Mouse (Mus musculus): ENCODE measurements around the gene Mbd4. TPM values are rescaled to one million over a fixed set of nuclear protein-coding genes. Genes with fewer than 3 reads are reported as not detected.
A peak's percentile ranks its signal among the peaks of the same experiment; 100 is the strongest.

Mbd4 gene
- polyA plus RNA-seq, 1 experiment from 2014 or later, result 12.5 TPM

DNA sequence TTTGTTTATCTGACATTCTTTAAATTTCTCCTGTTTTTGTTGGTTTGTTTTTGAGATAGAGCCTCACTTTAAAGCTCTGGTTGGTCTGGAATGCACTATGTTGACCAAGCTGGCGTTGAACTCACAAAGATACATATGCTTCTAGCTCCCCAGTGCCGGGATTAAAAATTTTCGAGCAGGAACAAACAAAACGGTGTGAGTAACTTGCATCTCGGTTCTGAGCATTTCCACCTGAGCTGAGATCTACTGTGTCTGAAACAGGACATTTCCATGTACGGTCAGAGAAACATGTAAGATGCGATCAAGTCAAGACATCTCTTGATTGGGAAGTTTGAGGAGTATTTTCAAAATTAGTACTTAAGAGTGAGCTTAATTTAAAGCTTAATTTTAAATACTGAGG lies 814 bp upstream of the Mbd4 start:
- Histone ChIP-seq H3K27me3 (ENCODE audit: control insufficient read depth, insufficient read depth, low read length) (no peaks in the 10 kb centered on the region), H3K36me3 (ENCODE audit: control insufficient read depth, insufficient read depth) (no peaks in the 10 kb centered on the region), H3K4me1 (ENCODE audit: control insufficient read depth, insufficient read depth, low read length) (peaks cover 27% of the 10 kb centered on the region), H3K4me2 (ENCODE audit: low read depth, low read length) (peak overlapping the region; percentile 69), H3K9me3 (replicated peaks; ENCODE audit: control insufficient read depth, low read length) (no peaks in the 10 kb centered on the region), H3K9ac (ENCODE audit: low read length) (peak overlapping the region; percentile 70), H3K4me3 (ENCODE audit: low read length) (peak overlapping the region; percentile 73), H3K27ac (ENCODE audit: low read length) (peak overlapping the region; percentile 86)
- WGBS, result 42% methylated on average over 7 of the region's 7 CpGs
- no peak for ATAC-seq (replicated peaks; ENCODE audit: extremely low read depth, insufficient read depth, low FRiP score)

GRCm38 (mm10) chr6:115852446-115853090 lies 603 bp downstream of the Mbd4 start:
- H3K27me3 ChIP-seq (ENCODE audit: control insufficient read depth, insufficient read depth, low read length), result no peaks in the 10 kb centered on the region
- no peaks in the 10 kb centered on the region for H3K9me3 ChIP-seq (replicated peaks; ENCODE audit: control insufficient read depth, low read length)
- H3K4me2 ChIP-seq (ENCODE audit: low read depth, low read length), result peak overlapping the region; percentile 77
- no peak for ATAC-seq (replicated peaks; ENCODE audit: extremely low read depth, insufficient read depth, low FRiP score)
- WGBS, result 6% methylated on average over 20 of the region's 20 CpGs
- peak overlapping the region; percentile 73 for H3K4me3 ChIP-seq (ENCODE audit: low read length)
- H3K27ac ChIP-seq (ENCODE audit: low read length), result peak overlapping the region; percentile 89
- peak overlapping the region; percentile 76 for H3K9ac ChIP-seq (ENCODE audit: low read length)
- 0 out of 2 replicates have a peak, but pooled peaks cover 2% of the 10 kb centered on the region for H3K36me3 ChIP-seq (ENCODE audit: control insufficient read depth, insufficient read depth)
- H3K4me1 ChIP-seq (ENCODE audit: control insufficient read depth, insufficient read depth, low read length), result peaks cover 31% of the 10 kb centered on the region

DNA sequence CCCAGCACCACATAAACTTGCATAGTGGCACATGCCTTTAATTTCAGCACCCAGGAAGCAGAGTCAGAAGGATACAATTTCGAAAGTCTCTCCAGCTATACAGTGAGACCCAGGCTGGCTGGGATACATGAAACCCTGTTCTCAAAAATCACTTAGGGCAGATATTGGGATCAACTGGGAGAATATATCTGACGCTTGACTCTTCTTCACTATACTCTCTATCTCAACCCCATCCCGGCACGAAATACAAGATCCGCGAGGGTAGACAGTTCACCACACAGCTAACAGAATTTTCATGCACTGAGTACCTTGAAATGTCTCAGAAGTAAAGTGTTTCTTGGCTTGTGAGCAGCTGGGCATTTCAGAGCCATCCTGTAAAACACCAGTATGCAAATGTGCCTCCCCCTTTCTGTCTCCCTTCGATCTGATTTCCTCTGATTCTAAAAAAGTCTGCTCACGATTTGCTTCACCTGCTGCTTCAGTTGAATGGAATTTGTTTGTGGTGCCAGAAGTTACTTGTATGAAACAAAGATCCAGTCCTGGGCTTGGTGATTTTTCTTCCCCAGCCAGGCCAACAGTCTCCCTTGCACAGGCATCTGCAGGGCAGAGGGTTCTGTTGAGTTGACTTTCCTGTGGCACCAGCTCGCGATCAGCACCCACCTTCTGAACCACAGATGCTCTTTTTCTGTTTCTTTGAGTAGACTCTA lies 4.4 kb downstream of the Mbd4 start:
- Histone ChIP-seq H3K9me3 (replicated peaks; ENCODE audit: control insufficient read depth, low read length) (no peaks in the 10 kb centered on the region), H3K27ac (ENCODE audit: low read length) (no peak overlapping the region), H3K4me1 (ENCODE audit: control insufficient read depth, insufficient read depth, low read length) (peaks cover 19% of the 10 kb centered on the region), H3K4me3 (ENCODE audit: low read length) (no peak overlapping the region), H3K4me2 (ENCODE audit: low read depth, low read length) (no peak overlapping the region), H3K27me3 (ENCODE audit: control insufficient read depth, insufficient read depth, low read length) (no peaks in the 10 kb centered on the region), H3K9ac (ENCODE audit: low read length) (no peak overlapping the region), H3K36me3 (ENCODE audit: control insufficient read depth, insufficient read depth) (peaks cover 11% of the 10 kb centered on the region)
- no peak for ATAC-seq (replicated peaks; ENCODE audit: extremely low read depth, insufficient read depth, low FRiP score)
- WGBS, result 89% methylated on average over 10 of the region's 10 CpGs

DNA sequence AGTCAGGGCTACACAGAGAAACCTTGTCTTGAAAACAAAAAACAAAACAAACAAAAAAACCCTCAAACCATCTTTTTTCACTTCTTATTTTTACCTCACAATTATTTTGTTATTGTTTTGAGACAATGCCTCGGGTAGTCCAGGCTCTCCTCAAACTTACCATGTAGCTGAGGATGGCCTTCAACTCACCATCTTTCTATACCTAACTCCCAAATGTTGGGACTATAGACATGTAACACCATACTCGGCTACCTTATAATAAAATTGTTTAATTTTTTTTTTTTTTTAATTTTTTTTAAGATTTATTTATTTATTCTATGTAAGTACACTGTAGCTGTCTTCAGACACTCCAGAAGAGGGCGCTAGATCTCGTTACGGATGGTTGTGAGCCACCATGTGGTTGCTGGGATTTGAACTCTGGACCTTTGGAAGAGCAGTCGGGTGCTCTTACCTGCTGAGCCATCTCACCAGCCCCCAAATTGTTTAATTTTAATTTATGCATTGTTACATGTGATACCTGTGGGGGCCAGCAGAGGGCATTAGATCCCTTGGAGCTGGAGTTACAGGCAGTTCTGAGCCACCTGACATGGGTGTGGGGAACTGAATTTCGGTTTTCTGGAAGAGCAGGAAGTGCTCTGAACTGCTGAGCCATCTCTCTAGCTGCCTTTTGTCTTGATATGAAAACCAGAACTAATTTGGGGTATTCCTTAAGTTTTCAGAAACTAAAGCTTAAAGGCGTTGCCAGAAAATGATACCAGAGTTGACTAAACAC lies 6.3 kb downstream of the Mbd4 start:
- no peak for ATAC-seq (replicated peaks; ENCODE audit: extremely low read depth, insufficient read depth, low FRiP score)
- Histone ChIP-seq H3K4me2 (ENCODE audit: low read depth, low read length) (no peak overlapping the region), H3K4me3 (ENCODE audit: low read length) (no peak overlapping the region), H3K36me3 (ENCODE audit: control insufficient read depth, insufficient read depth) (peaks cover 18% of the 10 kb centered on the region), H3K9me3 (replicated peaks; ENCODE audit: control insufficient read depth, low read length) (no peaks in the 10 kb centered on the region), H3K9ac (ENCODE audit: low read length) (no peak overlapping the region), H3K4me1 (ENCODE audit: control insufficient read depth, insufficient read depth, low read length) (peaks cover 10% of the 10 kb centered on the region), H3K27ac (ENCODE audit: low read length) (no peak overlapping the region), H3K27me3 (ENCODE audit: control insufficient read depth, insufficient read depth, low read length) (no peaks in the 10 kb centered on the region)
- 37% methylated on average over 7 of the region's 8 CpGs for WGBS

- H3K36me3 ChIP-seq (ENCODE audit: control insufficient read depth, insufficient read depth), result peaks cover 22% of the 10 kb centered on the region
Measured at GRCm38 (mm10) chr6:115845006-115845405, 8.2 kb downstream of the Mbd4 start.

GRCm38 (mm10) chr6:115838745-115839144 lies 14.4 kb downstream of the Mbd4 start:
- Histone ChIP-seq H3K4me3 (ENCODE audit: low read length) (peak overlapping the region; percentile 58), H3K4me2 (ENCODE audit: low read depth, low read length) (peak overlapping the region; percentile 93), H3K27me3 (ENCODE audit: control insufficient read depth, insufficient read depth, low read length) (no peaks in the 10 kb centered on the region), H3K36me3 (ENCODE audit: control insufficient read depth, insufficient read depth) (peaks cover 10% of the 10 kb centered on the region), H3K9ac (ENCODE audit: low read length) (peak overlapping the region; percentile 70), H3K9me3 (replicated peaks; ENCODE audit: control insufficient read depth, low read length) (no peaks in the 10 kb centered on the region), H3K4me1 (ENCODE audit: control insufficient read depth, insufficient read depth, low read length) (peaks cover 8% of the 10 kb centered on the region; the same call in 1 of the 2 replicates), H3K27ac (ENCODE audit: low read length) (no peak overlapping the region)
- no peak for ATAC-seq (replicated peaks; ENCODE audit: extremely low read depth, insufficient read depth, low FRiP score)
- WGBS, result 70% methylated on average over 5 of the region's 5 CpGs

More at GRCm38 (mm10) chr6:115845006-115845405, 8.2 kb downstream of the Mbd4 start:
- H3K27me3 ChIP-seq (ENCODE audit: control insufficient read depth, insufficient read depth, low read length), result no peaks in the 10 kb centered on the region
- no peak overlapping the region for H3K4me3 ChIP-seq (ENCODE audit: low read length)
- no peak overlapping the region for H3K9ac ChIP-seq (ENCODE audit: low read length)
- ATAC-seq (replicated peaks; ENCODE audit: extremely low read depth, insufficient read depth, low FRiP score), result no peak
- no peaks in the 10 kb centered on the region for H3K9me3 ChIP-seq (replicated peaks; ENCODE audit: control insufficient read depth, low read length)
- no peak overlapping the region for H3K4me2 ChIP-seq (ENCODE audit: low read depth, low read length)
- peaks cover 10% of the 10 kb centered on the region for H3K4me1 ChIP-seq (ENCODE audit: control insufficient read depth, insufficient read depth, low read length)
- WGBS, result 91% methylated on average over 4 of the region's 4 CpGs
- no peak overlapping the region for H3K27ac ChIP-seq (ENCODE audit: low read length)

GRCm38 (mm10) chr6:115838161-115838597 lies 15.0 kb downstream of the Mbd4 start, which contains the start of gene Efcab12:
Gene Efcab12 (minus strand): TSS chr6:115838412.
- Histone ChIP-seq H3K4me2 (ENCODE audit: low read depth, low read length) (peak within 1 kb of the TSS; percentile 93), H3K36me3 (ENCODE audit: control insufficient read depth, insufficient read depth) (peaks cover 7% of the 10 kb centered on the region), H3K9ac (ENCODE audit: low read length) (peak within 1 kb of the TSS; percentile 70), H3K4me1 (ENCODE audit: control insufficient read depth, insufficient read depth, low read length) (peaks cover 8% of the 10 kb centered on the region; the same call in 1 of the 2 replicates), H3K27me3 (ENCODE audit: control insufficient read depth, insufficient read depth, low read length) (no peaks in the 10 kb centered on the region), H3K9me3 (replicated peaks; ENCODE audit: control insufficient read depth, low read length) (no peaks in the 10 kb centered on the region), H3K4me3 (ENCODE audit: low read length) (peak within 1 kb of the TSS; percentile 58), H3K27ac (ENCODE audit: low read length) (no peak within 1 kb of the TSS)
- WGBS, result 2% methylated on average over 19 of the region's 19 CpGs
- peak; percentile 85 for ATAC-seq (replicated peaks; ENCODE audit: extremely low read depth, insufficient read depth, low FRiP score)

GRCm38 (mm10) chr6:115833861-115834260 lies 19.3 kb downstream of the Mbd4 start:
- ATAC-seq (replicated peaks; ENCODE audit: extremely low read depth, insufficient read depth, low FRiP score), result no peak
- no peak overlapping the region for H3K9ac ChIP-seq (ENCODE audit: low read length)
- H3K9me3 ChIP-seq (replicated peaks; ENCODE audit: control insufficient read depth, low read length), result no peaks in the 10 kb centered on the region
- no peak overlapping the region for H3K27ac ChIP-seq (ENCODE audit: low read length)
- peaks cover 8% of the 10 kb centered on the region; the same call in 1 of the 2 replicates for H3K4me1 ChIP-seq (ENCODE audit: control insufficient read depth, insufficient read depth, low read length)
- H3K36me3 ChIP-seq (ENCODE audit: control insufficient read depth, insufficient read depth), result no peaks in the 10 kb centered on the region
- no peaks in the 10 kb centered on the region for H3K27me3 ChIP-seq (ENCODE audit: control insufficient read depth, insufficient read depth, low read length)
- H3K4me3 ChIP-seq (ENCODE audit: low read length), result no peak overlapping the region
- H3K4me2 ChIP-seq (ENCODE audit: low read depth, low read length), result no peak overlapping the region
